ENCODE assay signal across 22 mouse cellular contexts in genomic region chr9:57510577-57510976, GRCm38 (mm10). TPM values are rescaled to one million over a fixed set of nuclear protein-coding genes. Genes with fewer than 3 reads are reported as not detected.
DNase-seq lines count a peak whose midpoint lies in the region; TF ChIP-seq lines count a peak whose summit lies in the region.
"Had no signal": no experiment of that assay in that cellular context is flagged by ENCODE, and none has a peak within 500 bp of the region (broad histone marks: within the 10 kb centered on the region; RNA-seq: fewer than 3 reads in every experiment).

No protein-coding gene starts in this region.

- no peak overlapping the region for H3K9ac ChIP-seq in ES-Bruce4 (ENCODE audit: low read depth, poor library complexity, severe bottlenecking)
- H3K9ac ChIP-seq in ES-E14 (ENCODE audit: insufficient read depth, low read depth, low read length, poor library complexity, severe bottlenecking), result no peak overlapping the region; the same call in 1 of the 2 replicates
- H3K9ac ChIP-seq: embryonic facial prominence, embryonic 12.5 days; forebrain, embryonic 13.5 days; forebrain, embryonic 15.5 days; forebrain, postnatal 0 days had no signal

- TF ChIP-seq CTCF in E14TG2a.4 (conservative IDR thresholded peaks at IDR 0.05; ENCODE audit: low read length) (no peak), ES-Bruce4 (IDR thresholded peaks at IDR 0.05; ENCODE audit: low read depth, low read length) (no peak)
- no peak for TF ChIP-seq CTCF in layer of hippocampus, adult 2 months (conservative IDR thresholded peaks at IDR 0.05)

- no peak for TF ChIP-seq POLR2A in ES-Bruce4 (IDR thresholded peaks at IDR 0.05; ENCODE audit: insufficient read depth, low read length)

- H3K27ac ChIP-seq in ES-Bruce4 (ENCODE audit: insufficient read depth, low read length) (peak overlapping the region; percentile 59), ES-E14 (ENCODE audit: insufficient read depth, low read depth, low read length, poor library complexity, severe bottlenecking) (peak overlapping the region; percentile 69)
- no peak overlapping the region for H3K27ac ChIP-seq in layer of hippocampus, adult 2 months
- H3K27ac ChIP-seq: embryonic facial prominence, embryonic 10.5 days; embryonic facial prominence, embryonic 12.5 days; forebrain, embryonic 13.5 days; forebrain, embryonic 15.5 days had no signal

- peaks cover 3% of the 10 kb centered on the region; the same call in 1 of the 2 replicates for H3K36me3 ChIP-seq in E14TG2a.4 (ENCODE audit: insufficient read depth, low read length)
- H3K36me3 ChIP-seq in ES-Bruce4 (ENCODE audit: control insufficient read depth, insufficient read depth, low read length, poor library complexity, severe bottlenecking), result no peaks in the 10 kb centered on the region
- H3K36me3 ChIP-seq in ES-E14 (ENCODE audit: control insufficient read depth, insufficient read depth, low read length, poor library complexity, severe bottlenecking), result no peaks in the 10 kb centered on the region
- H3K36me3 ChIP-seq: embryonic facial prominence, embryonic 10.5 days; embryonic facial prominence, embryonic 12.5 days; forebrain, embryonic 15.5 days had no signal

- no peaks in the 10 kb centered on the region for H3K27me3 ChIP-seq in E14TG2a.4 (ENCODE audit: insufficient read depth, low read length)
- no peaks in the 10 kb centered on the region for H3K27me3 ChIP-seq in ES-Bruce4 (ENCODE audit: control insufficient read depth, insufficient read depth, low read length, poor library complexity, severe bottlenecking)

- in situ Hi-C loops in ES-E14 (cut with MboI; ENCODE audit: low sequenced_read_pairs in 2 of 2, unreplicated experiment in 2 of 2), result no loop called here

- TF ChIP-seq EP300 in ES-Bruce4 (IDR thresholded peaks at IDR 0.05; ENCODE audit: insufficient read depth, low read depth, low read length), result no peak

- DNase-seq in ES-E14 (ENCODE audit: low read depth, low spot score) (no peak), ZHBTc4 (ENCODE audit: low read depth, low spot score) (peak; percentile 85)
- DNase-seq in frontal cortex, postnatal 36 days (ENCODE audit: low spot score in 2 of 2), result no peak
- no peak for DNase-seq in gastrocnemius, adult 8-10 months (ENCODE audit: low spot score in 2 of 2)
- no peak for DNase-seq in T-cell, adult 2 months (ENCODE audit: low spot score)
- no peak for DNase-seq in layer of hippocampus, adult 2 months (ENCODE audit: low spot score in 2 of 2)
- DNase-seq: adrenal gland, adult 8-10 months; adrenal gland, postnatal 14 days; adrenal gland, postnatal 36 days; cerebellum, adult 11-12 months; cerebellum, adult 2 months; cerebellum, adult 9-10 months; cerebellum, postnatal 10 days; cerebellum, postnatal 25 days; forebrain, postnatal 0 days had no signal

- H3K9me3 ChIP-seq in E14TG2a.4 (ENCODE audit: low read length) (no peaks in the 10 kb centered on the region), ES-Bruce4 (replicated peaks; ENCODE audit: control insufficient read depth, insufficient read depth, low read length, poor library complexity, severe bottlenecking) (no peaks in the 10 kb centered on the region), ES-E14 (ENCODE audit: control insufficient read depth, insufficient read depth, low read depth, low read length) (no peaks in the 10 kb centered on the region)
- H3K9me3 ChIP-seq: embryonic facial prominence, embryonic 10.5 days; embryonic facial prominence, embryonic 12.5 days; forebrain, embryonic 13.5 days; forebrain, embryonic 15.5 days had no signal

- H3K4me3 ChIP-seq in E14TG2a.4 (replicated peaks; ENCODE audit: low read length), result peak overlapping the region; percentile 51
- H3K4me3 ChIP-seq in ES-Bruce4 (ENCODE audit: low read depth, low read length), result no peak overlapping the region
- H3K4me3 ChIP-seq in ES-E14 (ENCODE audit: insufficient read depth in 1 of 2, low read depth in 1 of 2, low read length in 2 of 2, poor library complexity in 1 of 2, severe bottlenecking in 1 of 2), result peak overlapping the region; percentile 2 to 12; a peak in 1 of 4 replicates
- no peak overlapping the region for H3K4me3 ChIP-seq in layer of hippocampus, adult 2 months
- H3K4me3 ChIP-seq: embryonic facial prominence, embryonic 10.5 days; embryonic facial prominence, embryonic 12.5 days; forebrain, embryonic 13.5 days; forebrain, embryonic 15.5 days had no signal

- peaks cover 63% of the 10 kb centered on the region for H3K4me1 ChIP-seq in E14TG2a.4 (replicated peaks; ENCODE audit: low read depth, low read length)
- peaks cover 4% of the 10 kb centered on the region for H3K4me1 ChIP-seq in ES-Bruce4 (ENCODE audit: control insufficient read depth, insufficient read depth, low read length)
- H3K4me1 ChIP-seq in ES-E14 (ENCODE audit: control insufficient read depth in 2 of 2, insufficient read depth in 2 of 2, low read length in 2 of 2, poor library complexity in 1 of 2), result peaks cover 5 to 13% of the 10 kb centered on the region in 2 experiments
- H3K4me1 ChIP-seq: embryonic facial prominence, embryonic 12.5 days had no signal

TF ChIP-seq in ES-E14, 5 proteins besides CTCF, POLR2A, EP300 and RAD21:
- no peak for TF ChIP-seq MAFK (IDR thresholded peaks at IDR 0.05; ENCODE audit: insufficient read depth, low read depth, low read length)
- TF ChIP-seq ZNF384 (IDR thresholded peaks at IDR 0.05; ENCODE audit: low read depth, low read length), result no peak
- no peak for TF ChIP-seq ZC3H11A (IDR thresholded peaks at IDR 0.05; ENCODE audit: borderline replicate concordance, low read depth, low read length)
- TF ChIP-seq CHD2 (IDR thresholded peaks at IDR 0.05; ENCODE audit: low read depth, low read length), result no peak
- TF ChIP-seq HCFC1 (IDR thresholded peaks at IDR 0.05; ENCODE audit: borderline replicate concordance, insufficient read depth, low read length), result no peak

RNA-seq across cellular contexts. Expression of gene Rpp25, which starts 6.8 kb away (rescaled TPM):
- polyA plus RNA-seq in ES-Bruce4 (2011; ENCODE audit: insufficient read depth, insufficient read length, low read depth, missing spikeins), result 14.3 and 17.6 TPM in 2 replicates
- 40.9 and 48.7 TPM in 2 replicates for total RNA-seq in ES-E14 (2012; rRNA removed)
- not detected for total RNA-seq in gastrocnemius, adult 8-10 months (2022)
- 10 to 100 TPM in 1 of 2 experiments, 1 to 10 TPM in 1; 9.5 to 10.2 TPM for total RNA-seq in layer of hippocampus, adult 2 months (2021)
- polyA plus RNA-seq: activated CD4-positive, CD25-positive, alpha-beta regulatory T cell, adult 4 months had no signal

RNA-seq across cellular contexts. Expression of gene Cox5a, which starts 10.5 kb away (rescaled TPM):
- polyA plus RNA-seq in ES-Bruce4 (2011; ENCODE audit: insufficient read depth, insufficient read length, low read depth, missing spikeins), result 490 and 512 TPM in 2 replicates
- total RNA-seq in ES-E14 (2012; rRNA removed), result 390 TPM in 2 replicates
- 1,000 to 10,000 TPM; 1,141 to 1,247 (median 1,173) TPM for total RNA-seq in gastrocnemius, adult 8-10 months (2022)
- 100 to 1,000 TPM; 372 to 376 TPM for total RNA-seq in layer of hippocampus, adult 2 months (2021)

RNA-seq across cellular contexts. Expression of gene Fam219b, which starts 26.8 kb away (rescaled TPM):
- 9.0 and 11.8 TPM in 2 replicates for polyA plus RNA-seq in ES-Bruce4 (2011; ENCODE audit: insufficient read depth, insufficient read length, low read depth, missing spikeins)
- 10.2 and 10.8 TPM in 2 replicates for total RNA-seq in ES-E14 (2012; rRNA removed)
- 1 to 10 TPM; 4.3 to 6.5 (median 5.5) TPM for total RNA-seq in gastrocnemius, adult 8-10 months (2022)
- 10 to 100 TPM; 19.9 to 25.7 TPM for total RNA-seq in layer of hippocampus, adult 2 months (2021)

RNA-seq across cellular contexts. Expression of gene Mpi, which starts 42.0 kb away (rescaled TPM):
- 39.1 TPM in 2 replicates for polyA plus RNA-seq in ES-Bruce4 (2011; ENCODE audit: insufficient read depth, insufficient read length, low read depth, missing spikeins)
- 42.3 and 45.2 TPM in 2 replicates for total RNA-seq in ES-E14 (2012; rRNA removed)
- 10 to 100 TPM; 71.2 to 89.3 (median 74.4) TPM for total RNA-seq in gastrocnemius, adult 8-10 months (2022)
- 10 to 100 TPM; 72.5 to 77.6 TPM for total RNA-seq in layer of hippocampus, adult 2 months (2021)

RNA-seq across cellular contexts. Expression of gene Scamp5, which starts 42.7 kb away (rescaled TPM):
- 31.1 and 32.1 TPM in 2 replicates for polyA plus RNA-seq in ES-Bruce4 (2011; ENCODE audit: insufficient read depth, insufficient read length, low read depth, missing spikeins)
- total RNA-seq in ES-E14 (2012; rRNA removed), result 50.4 and 67.3 TPM in 2 replicates
- total RNA-seq in gastrocnemius, adult 8-10 months (2022), result 1 to 10 TPM in 1 of 4 experiments, under 1 TPM in 3; 0.34 to 1.3 (median 0.76) TPM
- 100 to 1,000 TPM; 365 to 385 TPM for total RNA-seq in layer of hippocampus, adult 2 months (2021)

Comparison
In these comparisons a context has a peak if more than half of its experiments do, and no peak if none do; other contexts are left out.
1. H3K4me3 ChIP-seq: peak in E14TG2a.4 (single experiment) and ES-E14 (2 of 2); none in ES-Bruce4 (single experiment) and layer of hippocampus, adult 2 months (single experiment).
2. RNA of gene Rpp25, which starts 6.8 kb away (total RNA-seq): 40.9 to 48.7 TPM in ES-E14 and 9.5 to 10.2 TPM in layer of hippocampus, adult 2 months; not detected in gastrocnemius, adult 8-10 months; every median in the first group is over 10 times any median in the second.